Mouse (Mus musculus): ENCODE measurements around the gene Spsb3. TPM values are rescaled to one million over a fixed set of nuclear protein-coding genes. Genes with fewer than 3 reads are reported as not detected.

Spsb3 gene
- polyA plus RNA-seq, 1 experiment from 2014 or later: 75.0 TPM

DNA sequence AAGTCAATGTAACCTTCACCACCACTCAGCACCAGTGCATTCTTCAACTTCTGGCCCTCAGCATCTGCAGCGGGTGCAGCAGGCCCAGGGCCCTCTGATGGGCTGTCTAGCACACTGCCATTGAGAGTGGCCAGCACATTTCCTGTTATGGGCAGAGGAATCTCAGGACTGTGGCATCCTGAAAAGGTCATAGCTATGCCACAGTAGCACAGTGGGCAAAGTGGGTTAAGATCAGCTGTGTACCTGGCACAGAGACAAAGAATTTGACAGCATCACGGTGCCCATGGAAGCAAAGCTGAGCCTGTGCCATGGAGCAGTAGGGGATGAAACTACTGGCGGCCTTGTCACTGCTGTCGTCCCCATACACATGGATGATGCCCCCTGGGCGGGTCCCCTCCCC is 12.7 kb downstream of the Spsb3 start:
- Histone ChIP-seq H3K4me3 (replicated peaks; ENCODE audit: low read length) (no peak overlapping the region), H3K27ac (no peak overlapping the region), H3K9me3 (ENCODE audit: control insufficient read depth, low read length) (no peaks in the 10 kb centered on the region), H3K27me3 (ENCODE audit: control insufficient read depth, insufficient read depth, low read length) (no peaks in the 10 kb centered on the region), H3K4me2 (replicated peaks) (no peak overlapping the region), H3K4me1 (replicated peaks; ENCODE audit: control insufficient read depth, insufficient read depth, low read length) (peaks cover 26% of the 10 kb centered on the region), H3K9ac (no peak overlapping the region), H3K36me3 (replicated peaks; ENCODE audit: control insufficient read depth, insufficient read depth) (peaks cover 70% of the 10 kb centered on the region)
- ATAC-seq (ENCODE audit: low FRiP score) (no peak), DNase-seq (ENCODE audit: low spot score) (no peak)
- 83% methylated on average over 5 of the region's 5 CpGs for WGBS

DNA sequence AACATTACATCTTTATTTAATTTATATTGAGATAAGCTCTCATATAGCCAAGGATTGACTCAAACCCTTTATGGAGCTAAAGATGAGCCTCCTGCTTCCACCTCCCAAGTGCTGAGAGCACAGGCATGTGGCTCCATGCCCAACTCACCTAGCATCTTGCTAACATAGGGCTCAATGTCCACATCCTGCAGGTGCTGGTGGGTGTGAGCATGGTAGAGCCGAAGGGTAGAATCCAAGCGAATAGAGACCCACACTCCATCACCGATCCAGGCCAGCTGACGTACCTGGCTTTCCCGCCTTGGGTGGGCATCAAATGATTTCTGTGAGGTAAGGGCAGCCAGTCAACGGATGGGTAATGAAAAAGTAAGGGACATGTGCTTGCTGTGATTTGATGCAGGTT is 13.6 kb downstream of the Spsb3 start:
- no peak for DNase-seq (ENCODE audit: low spot score)
- ATAC-seq (ENCODE audit: low FRiP score): no peak
- peaks cover 79% of the 10 kb centered on the region for H3K36me3 ChIP-seq (replicated peaks; ENCODE audit: control insufficient read depth, insufficient read depth)
- no peak overlapping the region for H3K9ac ChIP-seq
- H3K27me3 ChIP-seq (ENCODE audit: control insufficient read depth, insufficient read depth, low read length): no peaks in the 10 kb centered on the region
- H3K9me3 ChIP-seq (ENCODE audit: control insufficient read depth, low read length): no peaks in the 10 kb centered on the region
- no peak overlapping the region for H3K4me2 ChIP-seq (replicated peaks)
- 96% methylated on average over 6 of the region's 6 CpGs for WGBS
- H3K4me1 ChIP-seq (replicated peaks; ENCODE audit: control insufficient read depth, insufficient read depth, low read length): peaks cover 22% of the 10 kb centered on the region
- H3K4me3 ChIP-seq (replicated peaks; ENCODE audit: low read length): no peak overlapping the region
- H3K27ac ChIP-seq: no peak overlapping the region

DNA sequence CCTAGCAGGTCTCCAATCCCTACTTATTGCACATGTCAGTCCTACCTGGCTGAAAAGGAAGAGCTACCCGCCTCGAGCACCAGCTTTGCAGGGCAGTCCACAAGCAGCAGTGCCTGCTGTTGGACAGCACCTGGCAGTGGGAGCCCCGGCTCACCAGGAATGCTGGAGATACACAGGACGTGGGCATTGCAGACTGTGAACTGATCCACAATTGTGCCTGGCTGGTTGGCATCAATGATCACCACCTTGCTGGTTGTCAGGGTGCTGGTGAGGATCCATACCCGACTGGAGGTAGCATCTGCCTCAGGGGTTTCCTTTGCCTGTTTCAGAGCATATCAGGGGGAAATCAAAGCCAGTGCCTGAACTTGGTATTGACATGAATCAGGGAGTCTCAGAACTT is 15.7 kb downstream of the Spsb3 start:
- Histone ChIP-seq H3K4me2 (replicated peaks) (no peak overlapping the region), H3K9ac (no peak overlapping the region), H3K36me3 (replicated peaks; ENCODE audit: control insufficient read depth, insufficient read depth) (peaks cover 100% of the 10 kb centered on the region), H3K9me3 (ENCODE audit: control insufficient read depth, low read length) (no peaks in the 10 kb centered on the region), H3K4me1 (replicated peaks; ENCODE audit: control insufficient read depth, insufficient read depth, low read length) (peaks cover 10% of the 10 kb centered on the region; the same call in 1 of the 2 replicates), H3K27me3 (ENCODE audit: control insufficient read depth, insufficient read depth, low read length) (no peaks in the 10 kb centered on the region), H3K4me3 (replicated peaks; ENCODE audit: low read length) (no peak overlapping the region), H3K27ac (no peak overlapping the region)
- ATAC-seq (ENCODE audit: low FRiP score): no peak
- 88% methylated on average over 5 of the region's 5 CpGs for WGBS
- DNase-seq (ENCODE audit: low spot score): no peak

DNA sequence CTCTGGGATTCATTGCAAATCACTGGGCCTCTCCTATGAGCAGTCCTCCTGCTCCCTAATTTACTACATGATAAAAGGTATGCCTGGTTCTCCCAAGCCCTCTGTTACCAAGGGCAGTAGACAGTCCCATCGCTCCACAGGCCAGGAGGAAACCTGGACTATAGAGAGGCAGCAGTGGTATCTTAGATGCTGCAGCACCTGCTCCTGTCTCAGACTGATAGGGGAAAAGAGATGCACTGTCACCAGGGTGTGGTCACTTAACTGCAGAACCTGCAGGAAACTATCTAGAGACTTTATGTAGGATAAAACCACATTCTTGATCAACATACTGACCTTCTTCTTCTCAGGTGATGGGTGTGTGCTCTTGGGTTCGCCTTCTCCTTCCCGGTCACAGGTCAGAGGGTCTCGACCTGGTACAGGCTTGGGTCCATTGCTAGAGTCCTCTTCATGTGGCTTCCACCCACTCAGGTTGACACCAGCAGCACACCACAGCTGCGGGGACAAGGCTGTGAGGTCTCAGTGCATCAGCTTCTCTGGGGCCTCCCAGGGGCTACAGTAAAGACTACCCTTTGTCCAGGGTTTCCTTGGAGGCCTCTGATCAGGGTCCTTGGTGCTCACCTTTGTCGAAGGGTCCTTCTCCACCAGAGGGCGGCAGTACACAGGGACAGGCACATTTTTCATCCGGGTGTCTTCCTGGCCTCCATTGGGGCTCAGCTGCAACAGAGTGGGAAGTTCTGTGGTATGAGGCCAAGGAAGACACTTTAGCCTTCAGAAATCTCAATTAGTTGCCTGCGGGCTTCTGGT is 16.4 kb downstream of the Spsb3 start:
- no peaks in the 10 kb centered on the region for H3K27me3 ChIP-seq (ENCODE audit: control insufficient read depth, insufficient read depth, low read length)
- no peak overlapping the region for H3K4me2 ChIP-seq (replicated peaks)
- no peaks in the 10 kb centered on the region for H3K9me3 ChIP-seq (ENCODE audit: control insufficient read depth, low read length)
- H3K9ac ChIP-seq: no peak overlapping the region
- H3K36me3 ChIP-seq (replicated peaks; ENCODE audit: control insufficient read depth, insufficient read depth): peaks cover 100% of the 10 kb centered on the region
- no peak for ATAC-seq (ENCODE audit: low FRiP score)
- no peak overlapping the region for H3K27ac ChIP-seq
- no peak for DNase-seq (ENCODE audit: low spot score)
- H3K4me3 ChIP-seq (replicated peaks; ENCODE audit: low read length): no peak overlapping the region
- H3K4me1 ChIP-seq (replicated peaks; ENCODE audit: control insufficient read depth, insufficient read depth, low read length): peaks cover 3% of the 10 kb centered on the region; the same call in 1 of the 2 replicates
- 69% methylated on average over 9 of the region's 9 CpGs for WGBS

DNA sequence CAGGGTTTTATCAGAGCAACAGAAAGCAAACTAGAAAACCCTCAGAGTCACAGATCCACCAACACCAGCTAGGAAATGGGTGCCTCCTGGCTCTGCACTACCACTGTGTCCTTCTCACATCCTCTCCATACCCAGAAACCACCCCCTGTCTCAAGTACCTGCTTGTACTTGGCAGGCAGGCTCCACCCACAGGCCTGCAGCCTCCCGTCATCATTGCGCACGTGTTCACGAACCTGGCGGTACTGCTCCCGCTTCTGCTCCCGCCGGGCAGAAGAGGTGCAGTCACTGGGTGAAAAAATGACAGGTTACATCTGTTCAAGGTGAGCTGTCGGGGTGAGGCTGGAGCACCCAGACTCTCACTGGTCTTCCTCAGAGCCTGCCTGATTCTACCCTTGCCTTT is 17.3 kb downstream of the Spsb3 start:
- H3K27me3 ChIP-seq (ENCODE audit: control insufficient read depth, insufficient read depth, low read length): no peaks in the 10 kb centered on the region
- DNase-seq (ENCODE audit: low spot score): no peak

DNA sequence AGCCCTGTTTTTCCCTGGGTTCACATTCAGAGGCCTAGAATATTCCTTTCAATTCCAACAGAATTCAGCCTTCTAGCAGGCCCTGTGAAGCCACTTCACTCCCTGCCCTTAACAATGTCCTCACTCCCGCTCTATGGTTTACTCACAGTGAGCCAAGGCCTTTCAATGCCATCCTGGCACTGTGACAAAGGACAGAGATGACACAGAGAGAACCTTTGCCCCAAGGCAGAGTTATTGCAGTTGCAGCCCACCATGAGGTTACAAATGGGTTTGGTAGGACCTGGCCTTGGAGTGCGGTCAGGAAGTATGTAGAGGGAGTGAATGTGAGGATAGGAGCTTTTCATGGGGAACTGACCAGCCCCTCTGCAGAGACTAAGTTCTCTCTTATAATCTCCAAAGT is 21.1 kb downstream of the Spsb3 start:
- DNase-seq (ENCODE audit: low spot score) (no peak), ATAC-seq (ENCODE audit: low FRiP score) (no peak)
- Histone ChIP-seq H3K4me2 (replicated peaks) (no peak overlapping the region), H3K4me3 (replicated peaks; ENCODE audit: low read length) (no peak overlapping the region), H3K27ac (no peak overlapping the region), H3K36me3 (replicated peaks; ENCODE audit: control insufficient read depth, insufficient read depth) (peaks cover 100% of the 10 kb centered on the region), H3K4me1 (replicated peaks; ENCODE audit: control insufficient read depth, insufficient read depth, low read length) (no peaks in the 10 kb centered on the region), H3K9ac (no peak overlapping the region), H3K9me3 (ENCODE audit: control insufficient read depth, low read length) (no peaks in the 10 kb centered on the region), H3K27me3 (ENCODE audit: control insufficient read depth, insufficient read depth, low read length) (no peaks in the 10 kb centered on the region)
- 98% methylated on average over 2 of the region's 2 CpGs for WGBS

More for the DNA sequence above, 17.3 kb downstream of the Spsb3 start:
- Histone ChIP-seq H3K4me2 (replicated peaks) (no peak overlapping the region), H3K36me3 (replicated peaks; ENCODE audit: control insufficient read depth, insufficient read depth) (peaks cover 100% of the 10 kb centered on the region), H3K9ac (no peak overlapping the region), H3K27ac (no peak overlapping the region), H3K4me3 (replicated peaks; ENCODE audit: low read length) (no peak overlapping the region), H3K4me1 (replicated peaks; ENCODE audit: control insufficient read depth, insufficient read depth, low read length) (no peaks in the 10 kb centered on the region), H3K9me3 (ENCODE audit: control insufficient read depth, low read length) (no peaks in the 10 kb centered on the region)
- WGBS: 92% methylated on average over 9 of the region's 9 CpGs
- ATAC-seq (ENCODE audit: low FRiP score): no peak

DNA sequence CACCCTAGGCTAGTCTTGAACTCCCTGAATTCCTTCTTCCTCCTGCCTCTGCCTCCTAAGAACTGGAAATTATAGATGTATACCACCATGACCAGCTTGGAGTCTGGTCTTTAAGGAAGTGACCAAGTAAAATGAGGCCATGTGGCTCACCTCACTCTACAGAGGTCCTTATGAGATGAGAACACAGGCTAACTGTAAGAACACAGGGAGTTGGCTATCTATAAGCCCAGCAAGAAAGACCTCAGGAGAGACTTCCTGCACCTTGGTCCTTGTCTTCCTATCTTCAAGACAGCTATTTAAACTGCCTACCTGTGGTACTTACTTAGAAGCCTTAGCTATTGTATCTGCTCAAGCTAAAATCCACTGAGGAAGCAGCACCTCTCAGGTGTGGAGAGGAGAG is 27.5 kb downstream of the Spsb3 start:
- H3K27me3 ChIP-seq (ENCODE audit: control insufficient read depth, insufficient read depth, low read length): no peaks in the 10 kb centered on the region
- H3K27ac ChIP-seq: no peak overlapping the region
- no peak overlapping the region for H3K4me3 ChIP-seq (replicated peaks; ENCODE audit: low read length)
- H3K4me1 ChIP-seq (replicated peaks; ENCODE audit: control insufficient read depth, insufficient read depth, low read length): no peaks in the 10 kb centered on the region
- H3K9ac ChIP-seq: no peak overlapping the region
- ATAC-seq (ENCODE audit: low FRiP score) (no peak), DNase-seq (ENCODE audit: low spot score) (no peak)
- peaks cover 100% of the 10 kb centered on the region for H3K36me3 ChIP-seq (replicated peaks; ENCODE audit: control insufficient read depth, insufficient read depth)
- H3K4me2 ChIP-seq (replicated peaks): no peak overlapping the region
- H3K9me3 ChIP-seq (ENCODE audit: control insufficient read depth, low read length): no peaks in the 10 kb centered on the region

DNA sequence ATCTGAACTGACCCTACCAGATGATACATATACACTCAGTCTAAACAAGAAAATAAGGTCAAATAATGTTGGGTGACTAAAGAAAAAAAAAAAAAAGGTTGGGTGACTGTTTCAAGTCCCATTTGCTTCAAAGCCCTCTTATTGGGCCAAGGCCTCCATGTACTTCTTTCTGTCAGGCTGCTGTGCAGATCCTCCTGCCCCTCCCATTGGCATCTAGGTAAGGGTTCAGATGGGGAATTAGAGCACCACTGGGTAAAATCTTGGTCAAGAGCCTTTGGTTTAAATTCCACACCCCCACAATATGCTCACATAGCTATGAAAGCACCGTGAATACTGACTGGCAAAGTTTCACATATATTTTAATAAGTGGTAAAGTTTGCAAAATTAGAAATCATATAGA is 36.8 kb downstream of the Spsb3 start:
- peaks cover 96% of the 10 kb centered on the region for H3K36me3 ChIP-seq (replicated peaks; ENCODE audit: control insufficient read depth, insufficient read depth)
- H3K4me3 ChIP-seq (replicated peaks; ENCODE audit: low read length): no peak overlapping the region
- H3K4me2 ChIP-seq (replicated peaks): no peak overlapping the region
- no peak overlapping the region for H3K27ac ChIP-seq
- ATAC-seq (ENCODE audit: low FRiP score): no peak
- H3K9me3 ChIP-seq (ENCODE audit: control insufficient read depth, low read length): no peaks in the 10 kb centered on the region
- H3K27me3 ChIP-seq (ENCODE audit: control insufficient read depth, insufficient read depth, low read length): no peaks in the 10 kb centered on the region
- H3K9ac ChIP-seq: no peak overlapping the region
- no peak for DNase-seq (ENCODE audit: low spot score)
- H3K4me1 ChIP-seq (replicated peaks; ENCODE audit: control insufficient read depth, insufficient read depth, low read length): no peaks in the 10 kb centered on the region
- WGBS: 100% methylated on average over 1 of the region's 1 CpGs

DNA sequence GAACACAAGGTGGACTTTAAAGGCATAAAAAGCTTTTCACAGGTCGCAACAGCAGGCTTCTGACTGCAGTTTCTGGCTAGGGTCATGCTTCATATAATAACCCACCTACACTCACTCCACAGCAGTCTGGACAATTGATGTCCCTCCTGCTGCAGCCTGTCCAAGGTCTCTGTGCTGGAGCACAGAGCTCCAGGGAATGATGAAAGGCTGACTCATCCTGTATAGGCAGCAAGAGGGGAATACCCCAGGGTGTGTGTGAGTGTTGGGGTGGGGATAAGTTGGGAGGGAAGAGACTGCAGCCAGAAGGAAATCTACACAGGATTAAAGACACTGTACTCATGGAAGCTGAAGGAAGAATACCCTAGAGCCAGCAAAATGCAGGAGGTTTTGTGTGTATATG is 43.1 kb downstream of the Spsb3 start:
- no peak overlapping the region for H3K4me2 ChIP-seq (replicated peaks)
- DNase-seq (ENCODE audit: low spot score) (no peak), ATAC-seq (ENCODE audit: low FRiP score) (no peak)
- no peaks in the 10 kb centered on the region for H3K4me1 ChIP-seq (replicated peaks; ENCODE audit: control insufficient read depth, insufficient read depth, low read length)
- no peaks in the 10 kb centered on the region for H3K27me3 ChIP-seq (ENCODE audit: control insufficient read depth, insufficient read depth, low read length)
- no peaks in the 10 kb centered on the region for H3K9me3 ChIP-seq (ENCODE audit: control insufficient read depth, low read length)
- WGBS: 84% methylated on average over 1 of the region's 1 CpGs
- H3K4me3 ChIP-seq (replicated peaks; ENCODE audit: low read length): no peak overlapping the region
- H3K27ac ChIP-seq: no peak overlapping the region
- no peak overlapping the region for H3K9ac ChIP-seq
- H3K36me3 ChIP-seq (replicated peaks; ENCODE audit: control insufficient read depth, insufficient read depth): peaks cover 57% of the 10 kb centered on the region

DNA sequence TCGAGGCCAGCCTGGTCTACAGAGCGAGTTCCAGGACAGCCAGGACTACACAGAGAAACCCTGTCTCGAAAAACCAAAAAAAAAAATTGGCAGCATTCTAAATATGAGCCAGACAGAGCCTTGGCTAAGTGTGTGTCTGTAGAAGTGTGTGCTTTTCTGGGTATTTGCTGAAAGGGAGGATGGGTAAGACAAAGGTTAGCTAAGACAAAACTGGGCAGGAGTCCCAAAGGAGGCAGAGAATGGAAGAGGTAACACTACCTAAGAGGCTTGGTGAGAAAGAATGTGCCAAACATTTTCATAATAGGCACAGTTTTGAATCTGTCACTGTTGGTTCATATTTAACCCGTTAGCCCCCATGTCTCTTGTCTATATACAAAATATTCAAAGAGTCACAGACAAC is 46.0 kb downstream of the Spsb3 start:
- H3K4me3 ChIP-seq (replicated peaks; ENCODE audit: low read length): no peak overlapping the region
- no peak overlapping the region for H3K9ac ChIP-seq
- ATAC-seq (ENCODE audit: low FRiP score): no peak
- 97% methylated on average over 4 of the region's 4 CpGs for WGBS
- DNase-seq (ENCODE audit: low spot score): no peak
- H3K9me3 ChIP-seq (ENCODE audit: control insufficient read depth, low read length): no peaks in the 10 kb centered on the region
- no peak overlapping the region for H3K4me2 ChIP-seq (replicated peaks)
- H3K4me1 ChIP-seq (replicated peaks; ENCODE audit: control insufficient read depth, insufficient read depth, low read length): peaks cover 16% of the 10 kb centered on the region
- H3K27me3 ChIP-seq (ENCODE audit: control insufficient read depth, insufficient read depth, low read length): no peaks in the 10 kb centered on the region
- no peak overlapping the region for H3K27ac ChIP-seq
- peaks cover 28% of the 10 kb centered on the region for H3K36me3 ChIP-seq (replicated peaks; ENCODE audit: control insufficient read depth, insufficient read depth)

Measured in hindbrain, embryonic 14.5 days (tissue).